In genomic region chr19:23862736-23863135, GRCm38 (mm10) we compare ENCODE assay signal across 14 mouse cellular contexts.
A peak's percentile ranks its signal among the peaks of the same experiment; 100 is the strongest.
DNase-seq lines count a peak whose midpoint lies in the region; ATAC-seq and TF ChIP-seq lines count a peak whose summit lies in the region.
"Had no signal": no experiment of that assay in that cellular context is flagged by ENCODE, and none has a peak within 500 bp of the region (broad histone marks: within the 10 kb centered on the region; RNA-seq: fewer than 3 reads in every experiment).

No protein-coding gene starts in this region.

- TF ChIP-seq CTCF in liver, adult 2 months (IDR thresholded peaks at IDR 0.05; ENCODE audit: low read depth, low read length), result peak; percentile 5; the same call in 1 of the 2 replicates
- TF ChIP-seq CTCF in kidney, postnatal 0 days (IDR thresholded peaks at IDR 0.05; ENCODE audit: low read depth), result peak; percentile 63

- 0 out of 2 replicates have a peak, but pooled peaks have one; percentile 21 for ATAC-seq in kidney, postnatal 0 days (replicated peaks; ENCODE audit: low FRiP score, low read depth)
- no peak for ATAC-seq in frontal cortex, adult (ENCODE audit: low TSS enrichment)
- ATAC-seq: CD4-positive, CD25-positive, alpha-beta regulatory T cell, adult 4 months; forebrain, embryonic 15.5 days had no signal

- no peaks in the 10 kb centered on the region for H3K79me2 ChIP-seq in liver, adult 2 months (ENCODE audit: control insufficient read depth, insufficient read depth, low read length)

- no peak overlapping the region for H3K4me3 ChIP-seq in liver, adult 2 months (ENCODE audit: insufficient read depth, low read depth, low read length)
- H3K4me3 ChIP-seq in kidney, postnatal 0 days (replicated peaks; ENCODE audit: low read depth, low read length), result no peak overlapping the region
- H3K4me3 ChIP-seq: embryonic facial prominence, embryonic 13.5 days; forebrain, embryonic 15.5 days; heart, embryonic 15.5 days; neural tube, embryonic 13.5 days had no signal

- WGBS in liver, adult 2 months, result 35% methylated on average over 4 of the region's 4 CpGs
- 28% methylated on average over 4 of the region's 4 CpGs for WGBS in kidney, postnatal 0 days

- no peaks in the 10 kb centered on the region for H3K9me3 ChIP-seq in kidney, postnatal 0 days (replicated peaks; ENCODE audit: low read length)
- H3K9me3 ChIP-seq: forebrain, embryonic 15.5 days; heart, embryonic 15.5 days; neural tube, embryonic 13.5 days had no signal

- no peaks in the 10 kb centered on the region for H3K27me3 ChIP-seq in liver, adult 2 months (ENCODE audit: control insufficient read depth, insufficient read depth, low read length)
- H3K27me3 ChIP-seq in kidney, postnatal 0 days (ENCODE audit: insufficient read depth, low read length), result no peaks in the 10 kb centered on the region
- H3K27me3 ChIP-seq: embryonic facial prominence, embryonic 13.5 days; forebrain, embryonic 15.5 days; heart, embryonic 15.5 days; neural tube, embryonic 13.5 days had no signal

- no peak overlapping the region for H3K9ac ChIP-seq in liver, adult 2 months (ENCODE audit: low read depth, low read length)
- no peak overlapping the region for H3K9ac ChIP-seq in kidney, postnatal 0 days (ENCODE audit: low read depth, low read length)
- H3K9ac ChIP-seq: embryonic facial prominence, embryonic 13.5 days; forebrain, embryonic 15.5 days; heart, embryonic 15.5 days; neural tube, embryonic 13.5 days had no signal

- DNase-seq in heart, adult 11 months, result peak; percentile 79
- DNase-seq in heart, adult 9 months (ENCODE audit: low spot score in 2 of 2), result no peak
- peak; percentile 26 for DNase-seq in liver, adult 2 months (ENCODE audit: extremely low read depth, low read depth, low spot score)
- no peak for DNase-seq in liver
- DNase-seq in ES-CJ7 (ENCODE audit: low read depth, low spot score), result peak; percentile 17
- DNase-seq in kidney, postnatal 0 days (ENCODE audit: low spot score), result peak; percentile 72
- DNase-seq in thymus, postnatal 25 days, result no peak
- DNase-seq: right cerebral cortex, postnatal 4 days had no signal

- TF ChIP-seq POLR2A in liver, adult 2 months (IDR thresholded peaks at IDR 0.05; ENCODE audit: extremely low read depth, insufficient read depth, low read length), result no peak

- 0 out of 2 replicates have a peak overlapping the region, but pooled peaks have one; percentile 1 for H3K27ac ChIP-seq in liver, adult 2 months (replicated peaks; ENCODE audit: insufficient read depth, low read depth, low read length)
- H3K27ac ChIP-seq in kidney, postnatal 0 days, result no peak overlapping the region
- H3K27ac ChIP-seq: embryonic facial prominence, embryonic 13.5 days; forebrain, embryonic 15.5 days; heart, embryonic 15.5 days; neural tube, embryonic 13.5 days had no signal

- H3K4me1 ChIP-seq in liver, adult 2 months (ENCODE audit: control insufficient read depth, insufficient read depth, low read length), result no peaks in the 10 kb centered on the region
- no peaks in the 10 kb centered on the region for H3K4me1 ChIP-seq in kidney, postnatal 0 days (replicated peaks; ENCODE audit: insufficient read depth, low read length)
- H3K4me1 ChIP-seq: heart, embryonic 15.5 days had no signal

- H3K4me2 ChIP-seq in kidney, postnatal 0 days (ENCODE audit: low read length), result no peak overlapping the region
- H3K4me2 ChIP-seq: embryonic facial prominence, embryonic 13.5 days; forebrain, embryonic 15.5 days; heart, embryonic 15.5 days; neural tube, embryonic 13.5 days had no signal

- H3K36me3 ChIP-seq in liver, adult 2 months (ENCODE audit: control insufficient read depth, insufficient read depth, low read length), result no peaks in the 10 kb centered on the region
- no peaks in the 10 kb centered on the region for H3K36me3 ChIP-seq in kidney, postnatal 0 days (ENCODE audit: insufficient read depth, low read length)
- H3K36me3 ChIP-seq: embryonic facial prominence, embryonic 13.5 days; forebrain, embryonic 15.5 days; heart, embryonic 15.5 days had no signal

Comparison
In these comparisons a context has a peak if more than half of its experiments do, and no peak if none do; other contexts are left out.
1. DNase-seq: peak in heart, adult 11 months (single experiment), liver, adult 2 months (single experiment), ES-CJ7 (single experiment) and kidney, postnatal 0 days (single experiment); none in heart, adult 9 months (0 of 2), liver (single experiment) and thymus, postnatal 25 days (single experiment).